Mouse (Mus musculus) kidney, postnatal 14 days (tissue): ENCODE results near the gene Skap1.

ENCODE experiments used
- DNase-seq: peaks from one replicate; pipeline ENCODE4 v3.0.0; 2022; ENCODE audit warnings: mixed read lengths

The Skap1 gene

DNA sequence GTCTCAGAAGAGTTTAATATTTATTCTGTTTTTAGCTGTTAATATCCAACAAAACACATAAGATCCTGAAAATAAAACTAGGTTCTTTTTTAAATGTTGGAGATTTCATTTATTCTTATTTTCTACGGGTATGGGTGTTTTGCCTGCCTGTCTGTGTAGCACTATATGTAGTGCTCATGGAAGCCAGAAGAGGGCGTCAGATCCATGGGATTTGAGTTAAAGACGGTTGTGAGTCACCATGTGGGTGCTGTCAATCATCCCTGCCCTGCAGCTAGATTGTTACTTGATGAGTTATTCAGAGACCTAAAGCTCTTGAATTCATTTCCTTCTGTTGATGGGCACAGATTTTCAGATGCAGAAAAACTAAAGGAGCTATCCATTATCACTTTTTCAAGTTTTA lies 108.1 kb downstream of the Skap1 start:
- no peak for DNase-seq

DNA sequence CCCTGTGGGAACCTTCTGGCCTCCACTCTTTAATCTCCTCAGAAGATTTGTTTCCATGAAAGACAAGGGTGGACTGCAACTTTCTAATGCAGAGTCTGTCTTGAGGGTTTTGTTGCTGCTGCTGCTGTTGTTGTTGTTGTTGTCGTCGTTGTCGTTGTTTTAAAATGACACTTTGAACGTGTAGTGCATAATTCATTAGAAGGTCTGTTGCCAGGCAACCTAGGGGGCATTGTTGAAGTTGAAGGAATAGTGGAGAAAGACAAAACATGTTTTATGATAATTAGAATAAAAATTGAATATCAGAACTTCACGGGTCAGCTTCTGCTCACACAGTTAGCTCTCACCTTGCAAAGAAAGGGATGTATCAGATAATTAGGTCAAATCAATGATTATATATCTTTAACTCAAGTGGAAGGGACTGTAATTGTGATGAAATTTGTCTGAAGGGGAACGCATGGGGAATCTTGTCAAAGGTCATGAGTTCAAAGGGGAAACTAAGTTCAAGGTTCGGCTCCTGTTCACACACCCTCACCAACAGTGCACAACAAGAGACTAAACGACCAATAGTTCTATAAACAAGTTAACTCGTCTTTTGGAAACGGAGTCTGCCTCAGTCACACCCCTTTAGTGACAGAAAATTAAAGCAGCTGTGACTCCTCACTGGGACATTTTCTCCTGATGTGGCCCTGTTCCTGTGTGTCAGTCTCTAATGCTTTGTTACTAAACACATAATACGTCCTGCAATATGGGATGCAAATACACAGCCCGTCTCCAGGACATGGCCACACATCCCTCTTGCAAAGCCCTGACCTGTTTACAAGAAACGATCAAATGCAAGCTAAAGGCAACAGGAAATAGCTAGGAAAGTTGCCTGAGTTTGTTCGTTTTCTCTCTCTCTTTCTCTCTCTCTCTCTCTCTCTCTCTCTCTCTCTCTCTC lies 112.4 kb downstream of the Skap1 start:
- no peak for DNase-seq

GRCm38 (mm10) chr11:96578551-96579283 lies 114.3 kb downstream of the Skap1 start:
- DNase-seq = peak; percentile 11

DNA sequence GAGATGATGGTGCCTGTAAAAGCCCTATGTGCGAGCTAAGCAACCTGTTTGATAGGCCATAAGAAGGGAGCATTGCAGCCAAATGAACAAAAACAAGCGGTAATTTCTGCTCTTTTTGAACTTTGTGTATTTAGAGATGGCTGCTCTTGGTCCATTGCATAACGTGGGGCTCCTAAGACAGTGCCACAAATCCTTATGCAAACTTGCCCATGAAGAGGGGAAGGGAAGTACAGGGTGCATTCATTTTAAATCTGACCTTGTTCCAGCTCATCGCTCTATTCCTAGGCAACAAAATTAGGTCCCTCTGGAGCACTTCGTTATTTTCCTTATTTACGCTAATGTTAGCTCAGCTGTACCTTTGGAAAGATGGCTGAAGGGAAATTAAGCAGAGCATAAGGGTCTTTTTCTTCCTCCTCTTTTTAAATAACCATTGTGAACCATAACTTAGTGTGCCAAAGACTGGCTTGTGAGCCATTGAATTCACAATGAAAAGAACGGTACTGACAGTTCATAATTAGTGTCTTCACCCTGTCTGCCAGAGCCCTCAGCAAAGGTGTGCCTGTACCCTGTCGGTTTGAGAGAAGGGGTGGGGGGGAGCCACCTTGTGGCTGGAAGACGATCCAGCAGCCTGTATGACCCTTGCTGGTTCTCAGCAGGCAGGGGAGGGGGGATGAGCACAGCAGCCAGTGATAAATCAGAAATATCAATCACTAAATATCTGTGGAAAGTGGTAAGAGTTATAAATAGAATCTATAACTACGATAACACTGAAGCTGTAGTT lies 117.4 kb downstream of the Skap1 start:
- peak; percentile 74 for DNase-seq

- DNase-seq = no peak
Observed at GRCm38 (mm10) chr11:96582595-96582994, 118.2 kb downstream of the Skap1 start.

- DNase-seq = no peak
Observed at GRCm38 (mm10) chr11:96589828-96590227, 125.4 kb downstream of the Skap1 start.

DNA sequence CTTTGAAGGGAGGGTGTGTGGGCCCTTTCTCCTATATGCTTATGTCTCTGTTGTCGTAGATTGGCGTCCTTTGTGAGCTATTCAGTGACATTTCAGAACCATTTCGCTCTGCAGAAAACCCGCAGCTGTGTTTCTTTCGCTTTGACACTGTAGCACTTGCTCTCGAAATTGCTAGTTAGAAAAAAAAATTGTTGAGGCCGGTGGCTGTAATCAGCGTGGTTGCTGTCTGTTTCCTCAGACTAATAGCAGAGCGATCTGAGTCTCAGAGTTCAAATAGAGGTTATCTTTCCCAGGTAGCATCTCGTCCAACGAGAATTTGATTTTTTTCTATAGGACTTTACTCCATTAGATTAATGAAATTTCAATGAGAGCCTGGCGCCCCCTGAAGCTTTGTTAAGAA lies 131.5 kb downstream of the Skap1 start:
- no peak for DNase-seq

- no peak for DNase-seq
Observed at GRCm38 (mm10) chr11:96596301-96596700, 131.9 kb downstream of the Skap1 start.

- DNase-seq = no peak
Observed at GRCm38 (mm10) chr11:96602806-96603205, 138.4 kb downstream of the Skap1 start.

DNA sequence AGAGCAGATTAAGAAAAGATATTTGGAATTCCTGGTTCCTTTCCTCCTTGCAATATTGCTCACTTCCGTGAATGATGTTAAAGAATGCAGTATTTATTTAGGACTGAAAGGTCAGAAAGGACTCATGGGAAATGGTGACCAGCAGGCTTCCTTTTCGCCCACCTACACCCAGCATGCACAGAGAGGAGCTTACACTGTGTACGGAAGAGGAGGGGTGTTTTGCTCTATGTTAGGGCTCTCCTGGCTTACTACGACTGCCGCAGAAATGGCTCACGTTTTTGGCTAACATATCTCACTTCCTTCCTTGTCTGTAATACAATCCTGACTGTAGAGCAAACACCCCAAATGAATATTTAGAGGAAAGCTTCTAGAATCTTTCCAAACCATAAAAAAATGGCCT lies 139.9 kb downstream of the Skap1 start:
- DNase-seq = no peak

GRCm38 (mm10) chr11:96604751-96605450 lies 140.5 kb downstream of the Skap1 start:
- DNase-seq = no peak

- DNase-seq = no peak
Observed at GRCm38 (mm10) chr11:96605516-96605915, 141.1 kb downstream of the Skap1 start.

- no peak for DNase-seq
Observed at GRCm38 (mm10) chr11:96612596-96612995, 148.2 kb downstream of the Skap1 start.

- peak; percentile 36 for DNase-seq
Observed at GRCm38 (mm10) chr11:96616792-96617191, 152.4 kb downstream of the Skap1 start.

DNA sequence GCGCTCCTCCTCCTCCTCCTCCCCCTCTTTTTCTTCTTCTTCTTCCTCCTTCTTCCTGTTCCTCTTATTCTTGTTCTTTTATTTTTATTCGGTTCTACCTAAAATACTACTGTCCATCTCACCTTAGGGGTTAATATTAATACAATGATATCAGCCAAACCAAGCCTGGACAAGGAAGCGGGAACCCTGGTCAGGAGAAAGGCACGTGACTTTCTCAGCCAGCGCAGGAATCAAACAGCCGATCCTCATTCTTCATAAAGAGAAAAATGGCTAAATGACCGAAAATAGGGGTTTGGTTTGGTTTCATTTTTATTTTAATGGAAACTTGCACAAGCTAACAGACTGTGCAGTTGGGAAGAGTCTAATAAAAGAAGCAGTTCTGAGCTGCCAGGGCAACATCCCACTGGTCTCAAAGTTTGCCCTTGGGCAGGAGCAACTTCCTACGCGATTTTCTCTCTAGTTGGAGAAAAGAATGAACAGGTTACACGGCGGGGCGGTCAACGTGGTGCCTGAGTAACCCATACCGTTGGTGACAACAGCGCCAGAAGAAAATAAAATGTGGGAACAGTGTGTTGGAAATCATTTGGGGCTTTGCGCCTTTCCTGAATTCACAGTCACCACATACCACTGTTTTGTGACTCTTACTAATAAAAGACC lies 154.5 kb downstream of the Skap1 start:
- peak; percentile 28 for DNase-seq

DNA sequence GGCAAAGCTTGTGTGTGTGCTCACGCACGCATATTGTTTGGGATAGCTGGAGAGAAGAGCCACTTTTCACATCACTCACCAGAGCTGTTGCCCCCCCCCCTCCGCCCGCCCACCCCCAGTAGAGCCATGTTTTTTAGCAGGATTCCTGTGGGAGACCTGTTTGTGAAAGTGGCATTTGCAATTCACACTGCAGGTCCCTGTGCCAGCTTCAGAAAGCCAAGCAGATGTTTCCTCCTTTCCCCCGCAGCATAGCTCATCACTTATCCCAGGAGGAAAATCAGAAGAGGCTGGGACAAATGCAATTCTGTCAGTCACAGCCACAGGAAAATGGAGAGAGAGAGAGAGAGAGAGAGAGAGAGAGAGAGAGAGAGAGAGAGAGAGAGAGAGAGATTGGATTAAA lies 155.2 kb downstream of the Skap1 start:
- DNase-seq = peak; percentile 33

DNA sequence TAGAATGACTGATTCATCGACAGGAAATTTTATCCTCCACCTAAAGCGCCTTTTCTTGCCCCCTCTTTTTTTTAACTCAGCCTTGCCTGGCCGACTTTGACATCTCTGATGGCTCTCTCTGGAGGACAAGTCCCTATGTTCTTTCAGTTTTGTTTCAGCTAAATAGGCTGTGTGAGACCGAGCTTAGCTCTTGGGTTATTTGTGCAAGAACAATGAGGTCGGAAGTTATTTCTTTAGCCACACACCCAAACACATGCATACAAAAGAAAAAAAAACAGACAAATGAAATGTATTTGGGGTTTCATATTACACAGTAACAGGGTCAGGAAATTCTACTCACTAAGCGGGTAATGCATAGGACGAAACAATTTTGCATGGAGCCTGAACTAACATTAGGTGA lies 155.6 kb downstream of the Skap1 start:
- DNase-seq = peak; percentile 24

DNA sequence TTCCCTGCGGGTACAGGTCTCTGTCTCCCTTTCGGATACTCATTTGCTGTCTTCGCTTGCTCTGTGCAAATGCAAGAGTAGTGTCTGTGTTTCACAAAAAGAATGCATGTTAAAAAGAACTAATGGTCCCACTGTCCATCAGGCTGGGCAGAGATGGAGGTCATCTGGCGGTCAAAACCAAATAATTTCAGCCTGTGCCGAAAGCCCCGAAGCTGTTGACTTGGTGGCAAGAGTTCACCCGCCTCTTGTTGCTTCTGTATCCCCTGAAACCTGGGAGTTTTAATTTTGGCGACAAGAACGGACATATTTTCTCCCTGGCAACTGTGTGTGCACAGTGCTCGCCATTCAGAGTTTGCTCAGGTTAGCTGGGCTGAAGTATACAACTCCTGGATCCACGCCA lies 156.3 kb downstream of the Skap1 start:
- DNase-seq = peak; percentile 35

DNA sequence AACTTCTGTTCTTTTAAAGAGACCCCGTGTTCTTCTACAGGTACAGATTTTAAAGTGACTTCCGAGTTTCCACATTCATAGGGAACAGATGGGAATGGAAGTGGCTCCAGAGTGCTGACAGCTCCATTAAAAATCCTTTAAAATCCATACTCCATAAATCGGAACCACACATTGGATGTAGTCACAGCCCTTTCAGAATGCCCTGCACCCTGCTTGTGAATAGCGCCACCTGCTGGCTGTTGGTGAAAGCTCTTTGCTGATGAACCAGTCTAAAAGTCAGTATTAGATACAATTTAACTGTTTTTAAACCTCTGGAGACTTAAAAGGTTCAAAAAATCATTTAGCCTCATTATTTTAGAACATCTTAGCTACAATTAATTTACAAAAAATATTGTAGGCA lies 156.8 kb downstream of the Skap1 start:
- peak; percentile 87 for DNase-seq

DNA sequence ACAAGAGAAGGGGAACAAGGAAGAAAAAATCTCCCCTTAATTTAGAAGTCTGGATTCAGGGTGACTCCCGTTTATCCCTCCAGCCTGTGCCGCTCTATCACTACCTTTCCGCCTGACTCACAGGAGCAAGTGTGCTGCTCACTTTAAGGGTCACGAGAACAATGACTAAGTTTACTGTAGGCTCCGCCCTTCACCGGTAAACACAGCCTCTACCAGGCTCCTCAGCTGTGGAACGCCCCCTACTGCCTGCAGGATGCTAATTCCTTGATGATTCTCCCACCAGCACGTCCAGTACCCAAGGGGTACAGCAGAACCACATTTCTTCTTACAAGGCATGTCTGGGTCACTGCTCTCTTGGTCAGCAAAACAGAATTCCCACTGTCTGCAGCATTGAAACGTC lies 158.4 kb downstream of the Skap1 start:
- DNase-seq = peak; percentile 86

DNA sequence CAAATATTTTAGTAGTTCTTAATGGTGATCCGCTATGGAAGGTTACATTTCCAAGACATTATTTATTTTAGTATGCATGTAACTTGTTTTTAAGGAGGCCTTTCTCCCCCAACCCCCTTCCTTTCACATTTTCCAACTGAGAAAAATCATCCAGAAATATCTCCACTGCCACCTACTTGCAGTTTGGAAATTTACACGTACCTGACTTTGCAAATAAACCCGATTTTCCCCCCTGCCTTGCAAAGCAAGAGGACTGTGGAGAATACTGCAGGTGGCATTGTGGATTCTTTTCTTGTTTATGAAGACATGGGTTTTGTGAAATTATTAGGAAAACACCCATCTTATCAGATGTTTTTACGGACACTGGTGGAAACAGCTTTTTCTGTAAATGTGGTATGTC lies 160.0 kb downstream of the Skap1 start:
- DNase-seq = no peak

DNA sequence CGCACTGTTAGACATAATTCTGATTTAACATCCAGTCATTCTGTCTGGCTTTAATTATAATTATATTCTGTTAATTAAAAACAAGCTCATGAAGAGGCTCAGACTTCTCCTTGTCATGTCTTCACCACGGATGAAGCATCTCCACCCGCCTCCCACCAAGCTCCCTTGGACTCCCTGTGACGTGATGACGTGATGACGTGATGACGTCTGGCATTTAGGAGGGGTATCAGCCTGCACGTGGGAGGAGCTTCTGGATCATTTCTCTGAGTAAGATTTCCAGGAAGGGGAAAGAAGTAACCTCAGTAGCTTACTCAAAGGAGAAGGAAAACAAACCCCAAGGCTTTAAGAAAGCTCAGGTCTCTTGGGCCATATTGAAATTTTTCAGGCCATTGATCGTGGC lies 165.4 kb downstream of the Skap1 start:
- DNase-seq = no peak
